Mouse (Mus musculus) forebrain, postnatal 0 days (tissue): ENCODE measurements at regions not wholly inside any gene's neighbourhood (a gene's known extent, or its start where the extent isn't known, plus 50 kb on each side); places are given as distances from the start of the nearest gene placed in this dataset.

ENCODE experiments used
- ATAC-seq: fragments of 200-750 bp; cut with Nextera tagmentation; 2 replicates; pipeline ENCODE4 v1.8.0; 2017; ENCODE audit warnings: mild to moderate bottlenecking, moderate library complexity
- DNase-seq: peaks from one replicate; pipeline ENCODE4 v3.0.0-alpha.2; 2015
- H3K27ac ChIP-seq: fragments of 300-500 bp; sonication (generic); 2 replicates; pipeline ENCODE4 v1.5.1; 2014; ENCODE audit warnings: low read depth, mild to moderate bottlenecking, antibody characterized with exemption, low read length, moderate library complexity, mixed read lengths
- H3K27me3 ChIP-seq: fragments of 300-500 bp; sonication (generic); 2 replicates; pipeline ENCODE4 v1.6.1; 2014; ENCODE audit warnings: mild to moderate bottlenecking, low read length, mixed read lengths; ENCODE audit not compliant: insufficient read depth
- H3K36me3 ChIP-seq: fragments of 300-500 bp; sonication (generic); 2 replicates; pipeline ENCODE4 v1.6.1; 2014; ENCODE audit warnings: mild to moderate bottlenecking, moderate library complexity; ENCODE audit not compliant: insufficient read depth
- H3K4me1 ChIP-seq: fragments of 300-500 bp; sonication (generic); 2 replicates; pipeline ENCODE4 v1.6.1; 2014; ENCODE audit warnings: antibody characterized with exemption; ENCODE audit not compliant: insufficient read depth
- H3K4me2 ChIP-seq: fragments of 300-500 bp; sonication (generic); 2 replicates; pipeline ENCODE4 v1.6.1; 2014; ENCODE audit warnings: low read depth, mild to moderate bottlenecking, moderate library complexity
- H3K4me3 ChIP-seq: fragments of 300-500 bp; sonication (generic); 2 replicates; pipeline ENCODE4 v1.5.1; 2014; ENCODE audit warnings: low read depth, low read length, mixed read lengths
- H3K9ac ChIP-seq: fragments of 300-500 bp; sonication (generic); 2 replicates; pipeline ENCODE4 v1.6.1; 2014; ENCODE audit warnings: mild to moderate bottlenecking
- H3K9me3 ChIP-seq: fragments of 300-500 bp; sonication (generic); 2 replicates; pipeline ENCODE4 v1.6.1; 2016; ENCODE audit warnings: low read length
- CTCF ChIP-seq: sonication (generic); IDR thresholded peaks from 2 replicates; pipeline ENCODE4 v1.5.1; 2016; ENCODE audit warnings: antibody characterized with exemption, control low read depth, low read depth
- WGBS: fragments of 180-500 bp; shearing (Covaris S2); extraction: QIAGEN DNeasy Blood & Tissue Kit; methylation state at CpG from one replicate; pipeline ENCODE4 v1.1.7; 2014; 5-methylcytosine and 5-hydroxymethylcytosine counted together

DNA sequence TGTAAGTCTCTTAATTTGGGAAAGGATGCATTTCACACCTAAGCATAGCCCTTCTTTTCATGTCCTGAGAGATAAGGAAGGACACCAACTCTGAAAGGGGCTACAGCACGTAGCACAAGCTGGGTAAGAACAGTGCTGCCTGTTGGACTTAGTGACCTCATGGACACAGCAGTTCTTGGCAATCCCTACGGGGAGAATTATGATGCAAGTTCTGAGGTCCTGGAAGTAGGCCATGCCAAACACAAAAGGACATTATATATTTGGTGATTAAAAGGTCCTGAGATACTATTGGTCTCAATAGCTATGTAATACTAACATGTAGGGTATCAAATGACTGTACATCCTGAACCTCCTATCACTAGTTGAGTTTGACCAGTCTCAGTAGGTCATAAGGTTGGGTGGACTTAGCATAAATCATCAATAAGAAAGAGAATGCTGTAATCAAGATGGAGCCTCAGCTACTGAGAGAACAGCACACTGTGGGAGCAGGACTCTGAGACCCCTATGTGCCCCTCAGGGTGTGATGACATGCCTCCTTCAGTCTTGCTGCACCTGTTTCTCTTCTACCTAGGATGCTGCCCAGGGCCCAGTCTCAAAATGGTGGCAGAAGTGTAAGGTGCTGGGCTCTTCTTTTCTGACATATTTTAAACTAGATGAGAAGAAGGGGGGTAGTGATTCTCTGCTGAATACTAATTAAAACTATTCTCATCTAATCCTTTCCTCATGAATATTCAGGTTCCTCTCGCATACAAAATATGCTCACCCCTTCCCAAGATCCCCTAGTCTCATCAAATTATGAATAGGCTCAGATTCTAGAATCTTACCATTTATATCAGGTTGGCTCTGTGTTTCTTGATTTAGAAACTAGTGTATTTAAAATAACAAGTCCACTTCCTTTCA, 277.5 kb upstream of the Camk1g start:
- H3K27me3 ChIP-seq = no peaks in the 10 kb centered on the region
- H3K4me1 ChIP-seq = 0 out of 2 replicates have a peak, but pooled peaks cover 11% of the 10 kb centered on the region
- no peak overlapping the region for H3K27ac ChIP-seq
- H3K36me3 ChIP-seq = no peaks in the 10 kb centered on the region
- H3K4me2 ChIP-seq = no peak overlapping the region
- no peak overlapping the region for H3K4me3 ChIP-seq
- DNase-seq (peak; percentile 31), ATAC-seq (peak; percentile 83)
- 45% methylated on average over 3 of the region's 3 CpGs for WGBS
- H3K9ac ChIP-seq = no peak overlapping the region
- H3K9me3 ChIP-seq = no peaks in the 10 kb centered on the region
- TF ChIP-seq CTCF = no peak

DNA sequence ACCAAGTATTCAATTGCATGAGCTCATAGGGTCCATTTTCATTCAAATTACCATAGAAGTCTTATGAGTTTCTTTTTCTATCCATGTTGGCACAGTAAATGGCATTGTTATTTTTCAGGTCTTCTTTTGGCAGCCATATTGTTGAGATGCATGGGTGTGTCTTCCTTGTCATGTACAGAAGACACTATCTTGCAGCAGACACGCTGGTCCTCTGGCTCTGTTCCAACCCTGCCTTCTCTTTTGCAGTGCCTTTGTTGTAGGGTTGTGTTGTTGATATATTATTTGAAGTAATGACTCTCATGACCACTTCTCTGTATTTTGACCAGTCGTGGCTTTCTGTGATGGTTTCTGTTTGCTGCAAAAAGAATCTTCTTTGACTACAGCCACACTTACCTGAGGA, 274.4 kb upstream of the Camk1g start:
- no peaks in the 10 kb centered on the region for H3K9me3 ChIP-seq
- H3K9ac ChIP-seq = no peak overlapping the region
- H3K4me3 ChIP-seq = no peak overlapping the region
- no peak overlapping the region for H3K27ac ChIP-seq
- no peak for ATAC-seq
- no peak overlapping the region for H3K4me2 ChIP-seq
- DNase-seq = no peak
- H3K4me1 ChIP-seq = 0 out of 2 replicates have a peak, but pooled peaks cover 11% of the 10 kb centered on the region
- WGBS = 82% methylated on average over 2 of the region's 2 CpGs
- no peak for TF ChIP-seq CTCF
- H3K27me3 ChIP-seq = no peaks in the 10 kb centered on the region
- H3K36me3 ChIP-seq = no peaks in the 10 kb centered on the region

GRCm38 (mm10) chr1:193636451-193636850, 266.4 kb upstream of the Camk1g start:
- ATAC-seq = no peak
- no peaks in the 10 kb centered on the region for H3K27me3 ChIP-seq
- no peak for TF ChIP-seq CTCF
- no peak overlapping the region for H3K9ac ChIP-seq
- H3K36me3 ChIP-seq = no peaks in the 10 kb centered on the region
- no peaks in the 10 kb centered on the region for H3K9me3 ChIP-seq
- 78% methylated on average over 5 of the region's 5 CpGs for WGBS
- DNase-seq = no peak
- no peaks in the 10 kb centered on the region for H3K4me1 ChIP-seq
- H3K4me3 ChIP-seq = no peak overlapping the region
- no peak overlapping the region for H3K4me2 ChIP-seq
- H3K27ac ChIP-seq = no peak overlapping the region

DNA sequence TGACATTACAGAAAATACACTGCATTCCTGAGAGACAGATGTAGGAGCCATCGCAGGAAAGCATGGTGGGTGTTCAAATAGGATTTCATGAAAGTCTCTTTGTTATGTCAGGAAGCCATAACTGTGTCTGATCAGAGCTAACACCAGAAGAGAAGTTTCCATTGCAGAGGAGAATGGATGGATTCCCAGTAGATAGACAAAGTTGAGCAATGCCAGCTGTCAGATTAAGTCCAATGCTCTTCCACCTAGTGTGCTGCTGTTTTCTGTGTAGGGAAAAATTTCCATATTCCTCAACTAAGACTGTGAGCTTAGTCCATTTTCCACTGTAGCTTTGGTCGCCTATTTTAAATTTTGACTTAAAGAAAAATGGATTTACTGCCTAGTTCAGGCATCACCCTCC, 262.0 kb upstream of the Camk1g start:
- H3K9ac ChIP-seq = no peak overlapping the region
- no peaks in the 10 kb centered on the region for H3K36me3 ChIP-seq
- H3K27me3 ChIP-seq = no peaks in the 10 kb centered on the region
- DNase-seq (no peak), ATAC-seq (no peak)
- no peak overlapping the region for H3K27ac ChIP-seq
- H3K4me2 ChIP-seq = no peak overlapping the region
- no peaks in the 10 kb centered on the region for H3K9me3 ChIP-seq
- WGBS = 87% methylated on average over 2 of the region's 2 CpGs
- no peak for TF ChIP-seq CTCF
- H3K4me3 ChIP-seq = no peak overlapping the region
- H3K4me1 ChIP-seq = 0 out of 2 replicates have a peak, but pooled peaks cover under 1% of the 10 kb centered on the region

- Histone ChIP-seq H3K36me3 (no peaks in the 10 kb centered on the region), H3K4me3 (no peak overlapping the region), H3K9me3 (no peaks in the 10 kb centered on the region), H3K27ac (no peak overlapping the region), H3K27me3 (no peaks in the 10 kb centered on the region), H3K4me2 (no peak overlapping the region), H3K4me1 (0 out of 2 replicates have a peak, but pooled peaks cover 3% of the 10 kb centered on the region), H3K9ac (no peak overlapping the region)
- DNase-seq (no peak), ATAC-seq (no peak)
- no peak for TF ChIP-seq CTCF
- WGBS = 67% methylated on average over 2 of the region's 2 CpGs
Observed at GRCm38 (mm10) chr1:193629887-193630286, 259.8 kb upstream of the Camk1g start.

DNA sequence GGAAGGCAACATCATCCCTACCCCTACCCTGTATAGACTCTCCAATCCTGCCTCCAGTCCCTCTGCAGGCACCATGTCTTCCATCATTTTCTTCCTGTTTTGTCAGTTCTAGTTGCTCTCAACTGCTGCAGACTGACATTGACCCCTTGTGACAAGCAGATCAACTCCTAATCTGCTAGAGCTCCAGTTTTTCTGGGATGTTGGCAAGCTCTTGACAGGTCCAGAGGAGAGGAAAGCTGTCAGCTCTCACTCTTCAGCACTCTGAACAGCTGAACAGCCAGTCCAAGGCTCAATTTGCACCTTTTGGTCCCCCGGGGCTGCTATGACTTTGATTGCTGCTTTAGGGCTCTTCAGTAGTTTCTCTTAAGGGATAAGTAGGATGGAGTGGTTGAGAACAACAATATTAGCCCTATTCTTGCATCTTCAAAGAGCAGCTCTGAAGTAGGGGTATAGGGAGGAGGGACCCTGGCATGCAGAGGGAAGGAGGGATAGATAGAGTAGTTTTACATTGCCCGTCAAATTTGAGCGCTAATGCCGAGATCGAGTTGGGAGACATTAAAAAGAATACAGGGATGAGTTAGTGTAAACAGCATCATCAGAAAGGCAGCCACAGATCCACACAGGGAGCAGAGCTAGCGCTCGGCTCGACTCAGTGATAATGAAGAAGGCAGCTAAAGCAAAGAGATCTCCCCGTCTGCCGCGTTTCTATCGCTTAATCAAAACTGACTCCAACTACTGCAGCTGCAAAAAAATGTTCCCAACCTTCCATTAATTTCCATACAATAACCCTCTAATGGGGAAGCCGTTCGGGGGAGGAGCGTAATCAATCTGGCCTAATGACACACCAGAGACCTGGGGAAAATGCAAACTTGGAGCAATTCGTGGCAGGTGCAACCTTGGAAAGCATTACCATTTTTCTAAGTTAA, 257.1 kb upstream of the Camk1g start:
- no peak for ATAC-seq
- 66% methylated on average over 16 of the region's 16 CpGs for WGBS
- H3K27ac ChIP-seq = no peak overlapping the region
- H3K4me3 ChIP-seq = no peak overlapping the region
- H3K9ac ChIP-seq = no peak overlapping the region
- DNase-seq = no peak
- no peak for TF ChIP-seq CTCF
- H3K9me3 ChIP-seq = no peaks in the 10 kb centered on the region
- no peaks in the 10 kb centered on the region for H3K36me3 ChIP-seq
- no peak overlapping the region for H3K4me2 ChIP-seq
- H3K4me1 ChIP-seq = 0 out of 2 replicates have a peak, but pooled peaks cover 3% of the 10 kb centered on the region
- no peaks in the 10 kb centered on the region for H3K27me3 ChIP-seq
